Mouse (Mus musculus) hematopoietic multipotent progenitor cell, adult 10-12 weeks (in vitro differentiated cells): Measurements from ENCODE around the gene Elp5. TPM values are rescaled to one million over a fixed set of nuclear protein-coding genes. Genes with fewer than 3 reads are reported as not detected.

ENCODE experiments used
- polyA plus RNA-seq: library from polyadenylated mRNA; stranded (reverse); fragments of >175 nt; gene quantifications from 2 replicates; pipeline ENCODE4 v1.2.3, GENCODE M21; 2012; ENCODE audit warnings: low replicate concordance

Elp5 gene
- polyA plus RNA-seq, result 11.9 and 17.1 TPM in 2 replicates

GRCm38 (mm10) chr11:69982225-69982624 is at the start of gene Elp5:
Gene Elp5 (minus strand): TSS chr11:69982517.

GRCm38 (mm10) chr11:70016669-70017068 is 34.4 kb upstream of the Elp5 start, which contains the start of gene Dlg4:
Gene Dlg4 (plus strand): TSS chr11:70016942.

GRCm38 (mm10) chr11:70014880-70015558 is 32.7 kb upstream of the Elp5 start, which contains the start of gene Acadvl:
Gene Acadvl (minus strand): TSS chr11:70015411.

GRCm38 (mm10) chr11:70000396-70000898 is 18.1 kb upstream of the Elp5 start, which contains the start of gene Dvl2:
Gene Dvl2 (plus strand): TSS chr11:70000595.

GRCm38 (mm10) chr11:69995391-69995960 is 13.2 kb upstream of the Elp5 start, which contains the start of gene Phf23:
Gene Phf23 (plus strand): TSS chr11:69995777.

GRCm38 (mm10) chr11:69990850-69991691 is 8.8 kb upstream of the Elp5 start, which contains the start of gene Gabarap:
Gene Gabarap (plus strand): TSS chr11:69991143.

GRCm38 (mm10) chr11:69981141-69981762 is 1.1 kb downstream of the Elp5 start, which contains the start of gene Ctdnep1:
Gene Ctdnep1 (plus strand): TSS chr11:69981156.

GRCm38 (mm10) chr11:69964650-69965270 is 17.6 kb downstream of the Elp5 start, which contains the start of gene Cldn7:
Gene Cldn7 (plus strand): TSS chr11:69964779.

GRCm38 (mm10) chr11:69948066-69948762 is 34.1 kb downstream of the Elp5 start, which contains the start of gene Slc2a4:
Gene Slc2a4 (minus strand): TSS chr11:69948188.

GRCm38 (mm10) chr11:69935137-69935879 is 47.0 kb downstream of the Elp5 start, which contains the start of gene Ybx2:
Gene Ybx2 (plus strand): TSS chr11:69935796.

GRCm38 (mm10) chr11:69921114-69922011 is 61.0 kb downstream of the Elp5 start, which contains the start of gene Eif5a:
Gene Eif5a (minus strand): TSS chr11:69921958.

Other genes starting within 250 kb of the Elp5 start
- 127 and 149 TPM in 2 replicates for gene Polr2a, start 223.9 kb downstream of the Elp5 start, polyA plus RNA-seq
- not detected in 2 replicates for gene Slc35g3, start 220.5 kb downstream of the Elp5 start, polyA plus RNA-seq
- gene Zbtb4, start 216.6 kb downstream of the Elp5 start, polyA plus RNA-seq, result 133 and 229 TPM in 2 replicates
- 2.3 and 2.5 TPM in 2 replicates for gene Chrnb1, start 186.6 kb downstream of the Elp5 start, polyA plus RNA-seq
- gene Fgf11, start 180.7 kb downstream of the Elp5 start, polyA plus RNA-seq, result 0.86 and 1.1 TPM in 2 replicates
- 0.17 and 0.45 TPM in 2 replicates for gene Tmem102, start 176.9 kb downstream of the Elp5 start, polyA plus RNA-seq
- not detected in 2 replicates for gene Gm39566, start 167.2 kb downstream of the Elp5 start, polyA plus RNA-seq
- gene Spem2, start 164.1 kb downstream of the Elp5 start, polyA plus RNA-seq, result not detected in 2 replicates
- not detected in 2 replicates for gene Spem1, start 160.3 kb downstream of the Elp5 start, polyA plus RNA-seq
- 3.5 and 7.7 TPM in 2 replicates for gene Nlgn2, start 144.7 kb downstream of the Elp5 start, polyA plus RNA-seq
- gene Tmem256, start 144.0 kb downstream of the Elp5 start, polyA plus RNA-seq, result 239 and 507 TPM in 2 replicates
- gene Plscr3, start 136.1 kb downstream of the Elp5 start, polyA plus RNA-seq, result 37.9 and 61.0 TPM in 2 replicates
- 1.7 TPM in 1 of 2 replicates, not detected in the other for gene Tnk1, start 123.8 kb downstream of the Elp5 start, polyA plus RNA-seq
- not detected in 2 replicates for gene Tmem95, start 104.5 kb downstream of the Elp5 start, polyA plus RNA-seq
- 3.0 and 3.7 TPM in 2 replicates for gene Kctd11, start 101.1 kb downstream of the Elp5 start, polyA plus RNA-seq
- gene Acap1, start 87.0 kb downstream of the Elp5 start, polyA plus RNA-seq, result 193 and 275 TPM in 2 replicates
- 1.1 and 1.5 TPM in 2 replicates for gene 2810408A11Rik, start 81.5 kb downstream of the Elp5 start, polyA plus RNA-seq
- 67.4 and 137 TPM in 2 replicates for gene Neurl4, start 81.4 kb downstream of the Elp5 start, polyA plus RNA-seq
- gene Gps2, start 68.6 kb downstream of the Elp5 start, polyA plus RNA-seq, result 109 and 212 TPM in 2 replicates
- gene Eif5a, start 60.6 kb downstream of the Elp5 start, polyA plus RNA-seq, result 938 and 1,043 TPM in 2 replicates
- 0.54 and 2.7 TPM in 2 replicates for gene Ybx2, start 46.7 kb downstream of the Elp5 start, polyA plus RNA-seq
- gene Slc2a4, start 34.3 kb downstream of the Elp5 start, polyA plus RNA-seq, result 15.8 TPM in 1 of 2 replicates, not detected in the other
- 0.27 and 0.88 TPM in 2 replicates for gene Cldn7, start 17.7 kb downstream of the Elp5 start, polyA plus RNA-seq
- 123 and 255 TPM in 2 replicates for gene Ctdnep1, start 1.4 kb downstream of the Elp5 start, polyA plus RNA-seq
- gene Gabarap, start 8.6 kb upstream of the Elp5 start, polyA plus RNA-seq, result 344 and 452 TPM in 2 replicates
- gene Phf23, start 13.3 kb upstream of the Elp5 start, polyA plus RNA-seq, result 67.4 and 84.5 TPM in 2 replicates
- gene Dvl2, start 18.1 kb upstream of the Elp5 start, polyA plus RNA-seq, result 49.3 and 51.4 TPM in 2 replicates
- gene Acadvl, start 32.9 kb upstream of the Elp5 start, polyA plus RNA-seq, result 24.5 and 32.0 TPM in 2 replicates
- 12.5 and 18.5 TPM in 2 replicates for gene Dlg4, start 34.4 kb upstream of the Elp5 start, polyA plus RNA-seq
- gene Asgr1, start 71.6 kb upstream of the Elp5 start, polyA plus RNA-seq, result not detected in 2 replicates
- gene Asgr2, start 110.1 kb upstream of the Elp5 start, polyA plus RNA-seq, result 0.13 and 0.17 TPM in 2 replicates
- 0.10 TPM in 1 of 2 replicates, not detected in the other for gene Mgl2, start 147.8 kb upstream of the Elp5 start, polyA plus RNA-seq
- gene Clec10a, start 173.7 kb upstream of the Elp5 start, polyA plus RNA-seq, result 1.1 and 2.2 TPM in 2 replicates
- 0.42 and 1.8 TPM in 2 replicates for gene Slc16a11, start 230.2 kb upstream of the Elp5 start, polyA plus RNA-seq
- gene Slc16a13, start 238.5 kb upstream of the Elp5 start, polyA plus RNA-seq, result 4.8 and 6.9 TPM in 2 replicates
- 1.2 and 1.7 TPM in 2 replicates for gene Bcl6b, start 247.3 kb upstream of the Elp5 start, polyA plus RNA-seq